Mouse (Mus musculus): ENCODE measurements around the gene Nr4a2.
A peak's percentile ranks its signal among the peaks of the same experiment; 100 is the strongest.

Gene Nr4a2

DNA sequence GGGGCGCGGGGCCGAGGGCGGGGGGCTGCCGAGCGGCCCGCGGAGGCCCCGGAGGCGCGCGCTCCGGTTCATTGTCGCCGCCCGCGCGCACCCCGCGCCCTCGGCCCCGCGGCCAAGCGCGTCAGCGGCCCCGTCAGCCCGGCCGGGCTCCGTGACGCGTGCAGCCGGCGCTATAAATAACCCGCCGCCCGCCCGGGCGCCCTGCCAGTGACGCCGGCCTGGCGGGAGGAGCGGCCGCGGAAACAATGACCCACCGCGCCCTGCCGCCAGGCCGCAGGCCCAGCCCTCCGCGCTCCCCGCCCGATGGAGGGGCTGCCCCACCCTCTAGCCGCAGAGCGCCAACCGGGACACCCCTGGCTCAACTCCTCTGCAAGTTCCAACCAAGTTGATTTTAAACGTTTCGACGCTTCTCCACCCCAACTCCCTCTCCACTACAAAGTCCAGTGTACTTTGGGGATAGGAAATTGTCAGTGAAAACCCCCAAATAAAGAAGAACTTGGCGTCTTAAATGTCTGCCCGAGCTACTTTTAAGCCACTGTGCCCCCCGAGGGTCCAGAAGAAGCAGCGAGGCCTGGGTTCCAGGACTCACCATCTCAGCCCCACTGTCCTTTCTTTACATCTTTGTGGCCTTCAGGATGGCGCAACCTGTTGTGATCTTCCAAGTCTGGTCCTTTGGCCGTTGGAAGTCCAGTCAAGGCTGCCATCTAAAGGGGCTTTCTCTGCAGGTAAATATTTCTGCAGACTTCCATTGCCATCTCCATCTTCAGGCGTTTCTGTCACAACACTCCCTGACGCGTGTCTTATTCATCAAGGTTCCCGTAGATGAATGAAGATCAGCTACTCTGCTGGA, at the start of gene Nr4a2:
TSS of gene Nr4a2 (minus strand) at position 13 of the 850 bp plus-strand sequence.
- peak; percentile 65 for DNase-seq (ENCODE audit: low read depth, low spot score)

- DNase-seq (ENCODE audit: low read depth, low spot score) = no peak
These were observed 41.6 kb upstream of the Nr4a2 start for GRCm38 (mm10) chr2:57165416-57165815.

- DNase-seq (ENCODE audit: low read depth, low spot score) = no peak
These were observed 33.0 kb upstream of the Nr4a2 start for GRCm38 (mm10) chr2:57156814-57157213.

DNA sequence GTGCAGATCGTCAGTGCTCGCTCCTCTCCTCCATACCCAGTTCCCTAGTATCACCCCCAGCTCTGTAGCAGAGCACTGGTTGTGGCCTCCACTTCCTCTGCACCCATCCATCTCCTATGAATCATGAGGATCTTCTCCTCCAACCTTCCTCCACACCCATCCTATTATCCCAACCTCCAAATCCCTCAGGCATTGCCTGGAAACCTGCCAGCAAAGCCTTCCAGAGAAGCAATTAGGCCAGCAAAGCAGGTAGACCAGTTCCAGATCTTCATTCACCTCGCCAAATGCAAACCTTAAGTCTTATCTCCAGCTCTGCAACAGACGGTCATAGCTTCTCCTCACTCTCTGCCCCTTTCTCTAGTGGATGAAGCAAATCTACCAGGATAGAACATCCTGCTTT, 26.0 kb upstream of the Nr4a2 start:
- no peak for DNase-seq (ENCODE audit: low read depth, low spot score)

DNA sequence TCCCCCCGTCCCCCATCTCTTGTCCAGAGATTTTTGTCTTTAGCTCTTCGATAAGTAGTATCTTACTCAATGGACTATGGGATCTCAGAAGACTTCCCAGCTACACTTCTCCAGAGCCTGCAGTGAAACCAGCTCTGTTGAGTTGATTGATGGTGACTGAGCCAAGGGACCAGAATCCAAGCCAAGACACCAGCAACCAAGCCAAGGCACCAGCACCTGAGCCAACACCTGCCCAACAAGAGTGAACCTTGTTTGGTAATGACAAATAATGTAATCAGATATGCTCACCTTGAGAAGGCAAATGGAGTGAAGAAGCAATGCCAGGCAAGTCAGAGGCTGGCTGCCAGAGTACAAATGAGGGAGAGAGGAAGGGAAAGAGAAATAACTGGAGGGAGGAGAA, 24.4 kb upstream of the Nr4a2 start:
- no peak for DNase-seq (ENCODE audit: low read depth, low spot score)

DNA sequence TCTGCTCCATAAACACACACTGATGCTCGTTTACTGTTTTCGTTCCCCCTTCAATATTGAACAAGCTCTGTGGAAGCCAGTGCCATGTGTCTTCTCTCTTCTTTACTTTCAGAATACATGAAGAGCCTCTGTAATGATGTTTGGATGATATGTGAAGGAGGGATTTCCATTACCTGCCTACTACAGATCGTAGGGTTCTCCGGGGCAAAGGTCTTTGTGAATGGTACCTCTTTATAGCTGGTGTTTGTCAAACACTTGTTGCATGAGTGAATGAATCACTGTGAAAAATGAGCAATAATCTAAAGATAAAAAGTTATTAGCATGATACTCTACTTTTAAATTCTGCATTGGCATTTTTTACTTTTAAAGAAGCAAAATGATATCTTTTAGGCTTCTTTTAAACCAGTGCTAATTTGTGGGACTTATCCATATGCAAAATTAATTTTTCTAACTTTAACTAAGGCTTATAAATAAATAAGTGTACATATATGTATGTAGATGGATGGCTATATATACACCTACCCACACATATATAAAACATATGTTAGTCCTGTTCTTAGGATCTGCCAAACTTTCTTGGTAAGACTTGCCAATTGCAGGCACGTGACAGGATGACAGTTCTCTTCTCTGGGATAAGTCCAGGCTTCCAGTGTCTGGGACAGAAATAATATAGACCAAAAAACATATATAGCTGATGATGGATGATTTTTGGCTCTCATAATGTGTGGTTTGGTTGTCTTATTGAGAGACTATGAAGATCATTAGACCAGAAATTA, 22.0 kb upstream of the Nr4a2 start:
- DNase-seq (ENCODE audit: low read depth, low spot score) = no peak

GRCm38 (mm10) chr2:57138594-57138993, 14.8 kb upstream of the Nr4a2 start:
- DNase-seq (ENCODE audit: low read depth, low spot score) = no peak

- DNase-seq (ENCODE audit: low read depth, low spot score) = no peak
These were observed 3.7 kb upstream of the Nr4a2 start for GRCm38 (mm10) chr2:57127461-57127860.

DNA sequence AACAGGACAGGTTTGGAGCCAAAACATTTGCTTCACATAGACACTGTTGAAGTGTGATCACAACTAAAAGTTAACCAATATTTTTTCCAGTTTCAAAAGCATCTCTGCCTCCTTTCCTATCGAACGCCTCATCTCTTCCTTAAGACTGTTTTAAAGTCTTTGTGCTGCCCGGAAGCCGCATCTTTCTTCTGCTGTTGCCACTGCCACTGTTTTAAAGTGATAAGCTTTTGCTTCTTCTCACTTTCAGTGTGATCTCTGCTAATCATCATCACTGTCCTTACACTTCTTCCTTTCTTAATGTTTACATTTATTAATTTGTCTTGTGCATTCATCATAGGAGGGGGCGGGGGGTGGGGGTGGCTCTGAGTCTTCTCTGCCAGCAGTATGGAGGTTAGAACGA, 2.1 kb upstream of the Nr4a2 start:
- DNase-seq (ENCODE audit: low read depth, low spot score) = no peak

GRCm38 (mm10) chr2:57122986-57123980, 520 bp downstream of the Nr4a2 start:
- DNase-seq (ENCODE audit: low read depth, low spot score) = peak; percentile 34

DNA sequence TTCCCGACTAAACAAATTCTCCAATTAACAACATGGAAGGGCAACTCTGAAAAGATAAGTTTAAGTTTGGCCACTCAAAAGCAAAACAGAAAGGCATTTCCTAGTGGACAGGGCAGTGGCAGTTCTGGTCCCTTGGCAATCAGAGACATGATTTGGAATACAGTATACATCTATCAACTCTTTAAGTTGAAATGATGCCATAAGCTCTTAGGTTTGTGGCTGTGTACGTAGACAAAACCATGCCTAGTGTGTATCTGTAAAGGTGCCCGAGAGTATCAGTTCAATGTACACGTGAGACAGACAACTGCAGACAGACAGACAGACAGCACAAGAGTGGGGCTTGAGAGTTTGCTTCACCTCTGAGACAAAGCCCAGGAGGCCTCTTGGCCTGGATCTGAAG, 2.7 kb downstream of the Nr4a2 start:
- DNase-seq (ENCODE audit: low read depth, low spot score) = no peak

DNA sequence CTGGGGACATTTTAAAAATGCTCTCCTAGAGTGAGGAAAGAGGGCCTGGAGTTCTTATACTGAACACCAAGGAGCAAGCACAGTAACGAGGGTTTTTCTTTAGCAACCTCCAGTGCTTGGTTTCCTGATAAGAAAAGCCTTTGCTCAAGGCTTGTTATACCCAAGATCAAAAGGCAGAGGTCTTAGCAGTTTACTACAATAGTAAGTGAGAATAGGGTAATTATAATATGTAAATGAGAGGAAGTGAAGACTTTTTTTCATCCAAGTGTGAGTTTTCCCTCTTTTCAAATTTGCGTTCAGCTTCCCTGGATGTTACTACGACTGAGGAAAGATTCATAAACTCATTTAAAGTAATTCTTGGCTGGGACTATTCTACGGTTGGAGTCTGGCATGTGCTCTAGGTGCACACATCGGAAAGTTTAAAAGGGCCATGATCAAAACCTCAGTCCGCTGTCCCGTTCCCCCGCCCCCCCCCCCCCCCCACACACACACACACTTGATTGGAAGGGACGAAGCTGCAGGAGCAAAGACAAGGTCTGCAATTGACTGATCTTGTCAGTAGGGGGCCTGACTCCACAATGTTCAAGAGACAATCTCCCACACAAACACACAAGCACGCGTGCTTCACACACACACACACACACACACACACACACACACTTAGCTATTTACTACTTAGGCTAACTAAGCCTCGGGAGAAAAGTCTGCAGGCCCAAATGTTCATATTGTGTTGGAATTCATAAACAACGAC, 6.4 kb downstream of the Nr4a2 start:
- DNase-seq (ENCODE audit: low read depth, low spot score) = peak; percentile 83

- DNase-seq (ENCODE audit: low read depth, low spot score) = peak; percentile 84
These were observed 7.2 kb downstream of the Nr4a2 start for GRCm38 (mm10) chr2:57116366-57117200.

DNA sequence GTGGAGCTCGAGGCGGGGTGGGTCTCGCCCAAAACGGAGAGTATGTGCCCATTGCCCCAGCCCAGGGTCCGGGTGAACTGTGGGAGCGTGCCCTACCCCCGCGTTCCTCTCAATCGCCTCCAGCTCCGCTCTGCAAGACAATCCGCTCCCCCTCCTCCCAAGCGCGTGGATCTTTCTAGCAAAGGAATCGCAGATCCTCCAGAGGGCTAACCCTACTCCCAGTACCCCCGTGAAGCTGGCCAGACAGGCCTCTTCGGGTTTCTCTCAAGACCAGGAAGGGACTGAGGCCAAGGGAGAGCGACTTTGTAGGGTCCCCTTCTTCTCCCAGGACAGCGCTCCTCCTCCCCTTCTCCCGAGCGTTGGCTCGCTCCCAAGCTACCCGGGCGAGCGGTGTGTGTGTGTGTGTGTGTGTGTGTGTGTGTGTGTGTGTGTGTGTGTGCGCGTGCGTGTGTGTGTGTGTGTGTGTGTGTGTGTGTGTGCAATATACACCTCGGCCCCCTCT, 7.9 kb downstream of the Nr4a2 start:
- peak; percentile 37 for DNase-seq (ENCODE audit: low read depth, low spot score)

DNA sequence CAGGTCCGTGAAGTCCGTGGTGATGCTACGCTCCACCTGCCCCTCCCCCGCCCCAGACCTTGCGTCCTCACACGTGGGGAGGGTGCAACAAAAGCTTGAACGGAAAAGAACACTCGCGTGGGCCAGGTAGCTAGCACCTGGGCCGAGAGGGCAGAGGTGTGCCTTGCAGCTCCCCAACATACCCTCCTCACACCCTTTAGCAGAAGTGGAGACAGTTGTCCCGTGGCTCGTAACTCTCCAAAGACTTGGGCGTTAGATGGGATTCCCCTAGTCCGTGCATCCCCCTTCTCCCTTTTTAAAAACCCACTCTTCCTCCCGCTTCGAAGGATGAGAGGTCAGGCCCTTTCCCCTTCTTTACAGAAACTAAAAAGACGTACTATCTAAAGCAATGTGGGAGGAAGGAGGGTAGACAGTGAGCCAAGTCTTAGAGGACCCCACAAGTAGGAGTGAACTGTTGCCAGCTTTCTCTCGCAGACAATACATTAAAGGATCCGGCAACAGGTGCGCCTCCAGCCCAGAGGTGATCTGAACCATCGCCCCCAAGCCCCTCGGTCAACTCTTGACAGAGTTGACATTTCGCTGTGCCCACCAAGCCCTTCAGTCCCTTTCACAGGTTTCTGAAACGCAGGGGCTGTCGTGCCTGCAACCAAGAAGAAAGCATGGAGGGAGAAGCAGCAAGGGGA, 8.5 kb downstream of the Nr4a2 start:
- no peak for DNase-seq (ENCODE audit: low read depth, low spot score)

- peak; percentile 81 for DNase-seq (ENCODE audit: low read depth, low spot score)
These were observed 9.3 kb downstream of the Nr4a2 start for GRCm38 (mm10) chr2:57114211-57115151.

DNA sequence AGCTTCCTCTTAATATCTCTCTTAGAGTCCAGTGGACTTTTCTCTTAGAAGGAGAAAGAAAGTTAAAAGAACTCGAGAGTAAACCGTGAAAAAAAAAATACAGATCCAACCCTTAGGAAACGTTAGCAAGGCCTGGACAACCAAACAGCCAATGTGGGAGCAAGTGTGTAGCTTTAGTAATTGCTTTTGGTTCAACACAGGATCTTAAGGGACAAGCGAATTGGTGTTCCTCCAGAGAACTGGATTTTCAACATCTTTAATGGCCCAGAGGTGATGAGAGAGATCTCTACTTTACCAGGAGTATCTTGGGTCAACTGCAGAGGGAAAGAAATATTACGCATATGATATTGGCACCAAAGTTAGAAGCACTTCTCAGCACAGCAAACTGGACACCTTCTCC, 10.4 kb downstream of the Nr4a2 start:
- no peak for DNase-seq (ENCODE audit: low read depth, low spot score)

- DNase-seq (ENCODE audit: low read depth, low spot score) = no peak
These were observed 10.9 kb downstream of the Nr4a2 start for GRCm38 (mm10) chr2:57112949-57113348.

All from ES-CJ7 (cell line).